Mouse (Mus musculus): Measurements from ENCODE around the gene Ing4. TPM values are rescaled to one million over a fixed set of nuclear protein-coding genes. Genes with fewer than 3 reads are reported as not detected.

The Ing4 gene
- total RNA-seq, 4 experiments from 2014 or later: 52.5 to 59.2 (median 54.2) TPM

DNA sequence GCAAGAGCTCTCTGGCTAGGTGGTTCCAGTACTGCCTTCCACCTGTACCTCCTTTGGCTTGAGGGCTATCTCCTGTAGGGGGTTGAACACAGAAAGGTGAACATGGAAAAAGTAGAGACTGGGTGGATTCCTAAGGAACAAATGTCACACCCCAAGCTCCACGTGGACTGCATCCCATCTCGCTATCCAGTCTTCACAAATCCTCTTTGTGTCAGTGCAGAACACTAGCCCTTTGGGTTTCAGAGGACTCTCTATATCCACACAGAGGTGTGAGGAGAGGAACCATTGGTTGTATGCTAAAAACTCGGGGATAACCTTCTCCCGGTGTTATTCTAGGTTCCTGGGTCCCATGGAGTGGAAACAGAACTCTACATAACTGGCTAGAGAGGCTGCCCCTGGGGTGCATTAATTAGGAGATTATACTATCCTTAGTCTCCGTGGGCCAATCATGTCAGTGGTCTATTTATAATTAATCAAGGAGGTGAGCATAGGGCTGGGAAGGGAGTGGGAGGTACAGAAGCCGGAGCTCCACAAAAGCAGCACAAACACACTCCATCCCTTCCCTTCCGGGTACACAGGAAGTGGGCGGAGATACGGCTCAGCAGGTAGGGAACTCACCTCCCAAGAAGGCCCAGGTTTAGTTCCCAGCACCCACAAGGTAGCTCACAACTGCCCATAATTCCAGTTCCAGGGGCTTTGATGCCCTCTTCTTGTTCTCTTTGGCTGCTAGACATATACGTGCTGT is 51.0 kb downstream of the Ing4 start:
- no peak for DNase-seq (ENCODE audit: low spot score in 2 of 2)

DNA sequence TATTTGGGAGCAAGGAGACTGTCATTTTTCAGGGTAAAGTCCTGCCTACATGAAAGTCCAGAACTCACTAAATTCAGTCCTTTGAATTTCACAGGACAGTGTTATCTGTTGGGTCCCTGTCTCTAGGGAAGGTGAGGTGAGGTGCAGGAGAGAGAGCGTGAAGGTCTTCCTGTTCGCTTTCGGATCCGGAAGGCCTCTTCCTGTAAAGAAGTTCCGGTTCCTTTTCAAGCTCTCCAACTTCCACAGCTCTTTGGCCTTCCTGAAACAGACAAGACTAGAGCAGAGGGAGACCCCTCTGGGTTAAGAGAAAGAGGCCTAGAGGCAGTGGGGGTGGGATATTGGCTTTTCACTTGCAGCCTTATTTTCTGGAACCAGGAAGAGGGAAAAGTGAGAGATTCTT is 52.8 kb downstream of the Ing4 start:
- no peak for DNase-seq (ENCODE audit: low spot score in 2 of 2)

GRCm38 (mm10) chr6:125094843-125095242 is 55.3 kb downstream of the Ing4 start:
- DNase-seq (ENCODE audit: low spot score in 2 of 2): no peak

GRCm38 (mm10) chr6:125095391-125096278 is 56.1 kb downstream of the Ing4 start, which contains the start of gene Chd4:
Gene Chd4, plus strand, starts transcription at chr6:125095981.
- DNase-seq (ENCODE audit: low spot score in 2 of 2): peak; percentile 81 to 96

- DNase-seq (ENCODE audit: low spot score in 2 of 2): no peak
Observed at GRCm38 (mm10) chr6:125096279-125096596, 56.7 kb downstream of the Ing4 start.

- peak in 1 of 2 experiments; percentile 60 for DNase-seq (ENCODE audit: low spot score in 2 of 2)
Observed at GRCm38 (mm10) chr6:125096597-125097345, 57.2 kb downstream of the Ing4 start.

DNA sequence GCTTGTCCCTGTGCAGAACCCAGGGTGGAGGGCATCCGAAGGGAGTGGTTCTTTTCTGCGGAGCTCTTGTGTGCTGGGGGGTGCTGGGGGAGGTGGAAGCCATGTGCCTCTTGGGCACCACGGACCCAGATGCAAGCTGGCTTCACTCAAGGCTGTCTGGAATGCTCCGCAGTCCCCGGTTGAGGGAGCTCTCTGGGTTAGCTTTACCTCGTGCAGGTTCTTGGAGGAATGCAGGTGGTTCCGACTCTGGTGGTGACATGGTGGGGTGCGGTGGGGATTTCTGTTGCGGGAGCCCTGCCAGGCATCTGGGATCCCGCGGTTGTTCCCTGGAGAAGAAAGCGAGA is 57.8 kb downstream of the Ing4 start:
- peak; percentile 37 to 53 for DNase-seq (ENCODE audit: low spot score in 2 of 2)

GRCm38 (mm10) chr6:125097951-125098350 is 58.4 kb downstream of the Ing4 start:
- DNase-seq (ENCODE audit: low spot score in 2 of 2): no peak

DNA sequence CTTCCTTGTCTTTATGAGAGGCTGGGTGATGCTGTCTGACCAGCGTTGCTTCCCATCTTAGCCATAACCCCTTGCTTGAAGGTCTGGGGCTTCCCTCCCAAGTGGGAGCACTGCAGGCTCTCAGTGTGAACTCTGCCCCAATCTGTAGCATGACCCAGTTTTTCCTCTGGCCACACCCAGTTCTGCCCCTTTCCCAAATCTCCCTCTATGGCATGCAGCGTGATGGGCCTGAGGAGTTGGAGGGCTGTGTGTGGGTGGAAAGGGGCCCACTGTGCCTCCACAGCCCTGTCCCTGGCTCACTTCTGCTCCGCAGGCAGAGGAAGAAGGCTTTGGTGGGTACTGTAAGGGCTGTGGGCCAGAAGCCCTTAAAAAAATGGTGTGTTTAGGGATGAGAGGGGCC is 59.0 kb downstream of the Ing4 start:
- DNase-seq (ENCODE audit: low spot score in 2 of 2): no peak

Small RNAs within 50 kb of the gene (microRNA-seq; reads per million reads assigned to microRNA genes)
- 1.1 to 4.2 reads per million in 2 experiments for gene Mir7045

Other genes starting within 250 kb of the Ing4 start
- 1 to 10 TPM; 4.0 to 5.8 (median 5.0) TPM for gene Spsb2, start 231.1 kb upstream of the Ing4 start, total RNA-seq (2022)
- gene Tpi1, start 225.5 kb upstream of the Ing4 start, total RNA-seq (2022): 100 to 1,000 TPM; 794 to 847 (median 813) TPM
- 100 to 1,000 TPM; 200 to 215 (median 204) TPM for gene Usp5, start 210.3 kb upstream of the Ing4 start, total RNA-seq (2022)
- 1 to 10 TPM in 1 of 4 experiments, under 1 TPM in 3; 0.49 to 1.0 (median 0.80) TPM for gene Cdca3, start 210.2 kb upstream of the Ing4 start, total RNA-seq (2022)
- under 1 TPM in 3 of 4 experiments, not detected in 1; 0.20 to 0.87 (median 0.53) TPM for gene Gnb3, start 199.5 kb upstream of the Ing4 start, total RNA-seq (2022)
- gene P3h3, start 182.0 kb upstream of the Ing4 start, total RNA-seq (2022): 10 to 100 TPM; 18.5 to 25.6 (median 20.6) TPM
- gene Gpr162, start 175.8 kb upstream of the Ing4 start, total RNA-seq (2022): 100 to 1,000 TPM; 202 to 224 (median 204) TPM
- 10 to 100 TPM; 13.4 to 17.2 (median 15.9) TPM for gene Cd4, start 151.5 kb upstream of the Ing4 start, total RNA-seq (2022)
- 10 to 100 TPM in 2 of 4 experiments, 1 to 10 TPM in 2; 2.4 to 12.6 (median 6.8) TPM for gene Lag3, start 128.1 kb upstream of the Ing4 start, total RNA-seq (2022)
- 100 to 1,000 TPM; 915 to 964 (median 945) TPM for gene Ptms, start 119.7 kb upstream of the Ing4 start, total RNA-seq (2022)
- gene Mlf2, start 108.4 kb upstream of the Ing4 start, total RNA-seq (2022): 100 to 1,000 TPM; 578 to 635 (median 620) TPM
- 100 to 1,000 TPM; 154 to 177 (median 165) TPM for gene Cops7a, start 74.2 kb upstream of the Ing4 start, total RNA-seq (2022)
- 100 to 1,000 TPM; 146 to 232 (median 185) TPM for gene Pianp, start 43.1 kb upstream of the Ing4 start, total RNA-seq (2022)
- 10 to 100 TPM; 36.8 to 48.5 (median 40.5) TPM for gene Zfp384, start 30.6 kb upstream of the Ing4 start, total RNA-seq (2022)
- 10 to 100 TPM in 2 of 4 experiments, 1 to 10 TPM in 2; 8.6 to 12.1 (median 10.1) TPM for gene Acrbp, start 9.9 kb downstream of the Ing4 start, total RNA-seq (2022)
- 1 to 10 TPM in 2 of 4 experiments, under 1 TPM in 2; 0.44 to 1.9 (median 0.82) TPM for gene Lpar5, start 28.2 kb downstream of the Ing4 start, total RNA-seq (2022)
- 100 to 1,000 TPM; 161 to 176 (median 173) TPM for gene Chd4, start 56.2 kb downstream of the Ing4 start, total RNA-seq (2022)
- 10 to 100 TPM; 25.4 to 28.2 (median 27.2) TPM for gene Nop2, start 92.1 kb downstream of the Ing4 start, total RNA-seq (2022)
- 10 to 100 TPM; 62.0 to 68.5 (median 66.4) TPM for gene Iffo1, start 105.5 kb downstream of the Ing4 start, total RNA-seq (2022)
- gene Gapdh, start 126.7 kb downstream of the Ing4 start, total RNA-seq (2022): 1,000 to 10,000 TPM; 2,585 to 3,221 (median 2,921) TPM
- gene Ncapd2, start 151.9 kb downstream of the Ing4 start, total RNA-seq (2022): 10 to 100 TPM; 25.9 to 32.9 (median 30.5) TPM
- gene Mrpl51, start 152.0 kb downstream of the Ing4 start, total RNA-seq (2022): 10 to 100 TPM; 74.9 to 79.0 (median 77.2) TPM
- 100 to 1,000 TPM; 127 to 156 (median 131) TPM for gene Vamp1, start 175.8 kb downstream of the Ing4 start, total RNA-seq (2022)
- gene Tapbpl, start 192.1 kb downstream of the Ing4 start, total RNA-seq (2022): 1 to 10 TPM; 4.3 to 7.0 (median 6.4) TPM
- under 1 TPM in 1 of 4 experiments, not detected in 3; 0.32 TPM for gene Cd27, start 197.2 kb downstream of the Ing4 start, total RNA-seq (2022)
- gene Tuba3a, start 246.3 kb downstream of the Ing4 start, total RNA-seq (2022): not detected